Mouse (Mus musculus) stomach, embryonic 15.5 days (tissue): ENCODE data around the gene Smbd1. TPM values are rescaled to one million over a fixed set of nuclear protein-coding genes. Genes with fewer than 3 reads are reported as not detected.

Experiments
- ATAC-seq: fragments of 200-750 bp; cut with Nextera tagmentation; 2 replicates; pipeline ENCODE4 v1.8.0; 2017; ENCODE audit warnings: low read depth, moderate number of reproducible peaks, moderate TSS enrichment; ENCODE audit not compliant: insufficient read depth, low FRiP score
- H3K27ac ChIP-seq: fragments of 300-500 bp; sonication (generic); 2 replicates; pipeline ENCODE4 v1.5.1; 2015; ENCODE audit warnings: mild to moderate bottlenecking, inconsistent platforms
- H3K27me3 ChIP-seq: fragments of 300-500 bp; sonication (generic); replicated peaks from 2 replicates; pipeline ENCODE4 v1.6.1; 2015; ENCODE audit warnings: inconsistent platforms
- H3K36me3 ChIP-seq: fragments of 300-500 bp; sonication (generic); 2 replicates; pipeline ENCODE4 v1.6.1; 2015; ENCODE audit warnings: inconsistent platforms
- H3K4me1 ChIP-seq: fragments of 300-500 bp; sonication (generic); 2 replicates; pipeline ENCODE4 v1.6.1; 2015; ENCODE audit warnings: inconsistent platforms
- H3K4me2 ChIP-seq: fragments of 300-500 bp; sonication (generic); 2 replicates; pipeline ENCODE4 v1.6.1; 2015; ENCODE audit warnings: mild to moderate bottlenecking, inconsistent platforms
- H3K4me3 ChIP-seq: fragments of 300-500 bp; sonication (generic); replicated peaks from 2 replicates; pipeline ENCODE4 v1.5.1; 2015; ENCODE audit warnings: inconsistent platforms
- H3K9ac ChIP-seq: fragments of 300-500 bp; sonication (generic); 2 replicates; pipeline ENCODE4 v1.6.1; 2015; ENCODE audit warnings: inconsistent platforms
- H3K9me3 ChIP-seq: fragments of 300-500 bp; sonication (generic); 2 replicates; pipeline ENCODE4 v1.6.1; 2016; ENCODE audit warnings: inconsistent platforms
- WGBS: fragments of 180-500 bp; shearing (Covaris S2); methylation state at CpG from one replicate; pipeline ENCODE4 v1.1.7; 2015; 5-methylcytosine and 5-hydroxymethylcytosine counted together
- polyA plus RNA-seq: library from polyadenylated mRNA; unstranded; fragments of >200 nt; fragmentation: Nextera tagmentation; extraction: Ambion mirVana; gene quantifications from 2 replicates; pipeline ENCODE4 v1.2.1, GENCODE M21; 2015

Smbd1 gene
- 0.27 TPM in 1 of 2 replicates, not detected in the other for polyA plus RNA-seq

DNA sequence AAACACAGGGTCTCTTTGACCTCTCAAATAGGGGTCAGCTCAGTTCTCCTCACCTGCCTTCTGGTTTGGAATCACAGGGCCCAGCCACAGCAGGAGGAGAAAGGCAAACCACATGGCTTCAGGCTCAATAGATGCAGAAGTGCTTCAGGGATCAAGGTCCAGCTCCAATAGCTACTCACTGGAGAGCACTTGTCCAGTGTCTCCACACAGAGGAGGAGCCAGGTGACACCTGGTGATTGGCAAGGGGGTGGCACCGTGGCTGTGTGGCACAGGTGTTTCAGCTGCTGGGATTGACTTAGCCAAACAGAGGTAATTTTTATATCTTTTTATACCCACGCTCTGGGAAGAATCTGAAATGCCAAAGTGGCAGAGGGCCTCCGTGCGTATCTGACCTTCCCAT lies at the start of gene Smbd1:
TSS of gene Smbd1 (minus strand) at position 157 of the 400 bp plus-strand sequence.
- Histone ChIP-seq H3K4me3 (no peak within 1 kb of the TSS), H3K9ac (no peak within 1 kb of the TSS), H3K36me3 (no peaks in the 10 kb centered on the region), H3K4me2 (no peak within 1 kb of the TSS), H3K27ac (no peak within 1 kb of the TSS), H3K27me3 (no peaks in the 10 kb centered on the region), H3K9me3 (no peaks in the 10 kb centered on the region), H3K4me1 (peaks cover 9% of the 10 kb centered on the region; the same call in 1 of the 2 replicates)
- 91% methylated on average over 4 of the region's 4 CpGs for WGBS
- no peak for ATAC-seq

DNA sequence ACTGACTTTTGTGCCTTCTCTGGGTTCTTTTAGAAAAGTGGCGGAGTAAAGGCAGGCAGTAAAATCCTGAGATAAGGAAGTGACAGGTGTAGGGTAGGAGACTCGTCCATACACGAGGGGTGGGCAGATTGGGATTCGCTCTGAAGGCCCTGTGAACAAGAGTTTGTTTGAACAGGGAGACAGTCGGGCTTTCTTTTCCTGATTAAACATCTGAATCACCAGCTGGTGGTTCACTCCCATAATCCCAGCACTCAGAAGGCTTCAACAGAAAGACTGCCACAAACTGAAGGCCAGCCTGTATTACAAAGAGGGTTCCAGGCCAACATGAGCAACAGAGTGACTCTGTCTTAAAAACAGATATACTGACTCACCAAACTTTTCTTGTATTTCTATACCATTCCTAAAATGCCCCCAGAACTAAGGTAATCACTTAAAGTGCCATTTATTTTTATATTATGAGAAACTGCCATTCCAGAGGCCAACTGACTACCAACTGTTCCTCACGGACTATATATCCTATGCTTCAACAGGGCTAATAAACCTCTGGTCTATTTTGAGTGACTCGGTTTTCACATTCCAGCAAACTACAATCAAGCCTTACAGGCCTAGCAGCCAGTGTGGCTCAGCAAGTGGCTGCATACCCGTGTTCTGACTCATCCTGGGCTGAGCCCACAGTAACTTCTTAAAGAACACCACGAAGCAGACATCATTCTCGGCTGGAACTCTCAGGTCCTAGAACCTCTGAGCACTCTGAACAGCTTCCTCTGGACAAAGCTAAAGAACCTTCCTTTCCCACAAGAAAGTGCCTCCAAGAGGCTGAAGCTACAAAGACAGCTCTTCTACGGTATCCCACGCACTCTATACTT lies 48.7 kb upstream of the Smbd1 start:
- Histone ChIP-seq H3K4me2 (no peak overlapping the region), H3K4me1 (0 out of 2 replicates have a peak, but pooled peaks cover 9% of the 10 kb centered on the region), H3K9me3 (no peaks in the 10 kb centered on the region), H3K27ac (peak overlapping the region; percentile 75), H3K4me3 (no peak overlapping the region), H3K36me3 (0 out of 2 replicates have a peak, but pooled peaks cover 2% of the 10 kb centered on the region), H3K9ac (no peak overlapping the region), H3K27me3 (no peaks in the 10 kb centered on the region)
- ATAC-seq, result peak; percentile 65
- 53% methylated on average over 12 of the region's 12 CpGs for WGBS

DNA sequence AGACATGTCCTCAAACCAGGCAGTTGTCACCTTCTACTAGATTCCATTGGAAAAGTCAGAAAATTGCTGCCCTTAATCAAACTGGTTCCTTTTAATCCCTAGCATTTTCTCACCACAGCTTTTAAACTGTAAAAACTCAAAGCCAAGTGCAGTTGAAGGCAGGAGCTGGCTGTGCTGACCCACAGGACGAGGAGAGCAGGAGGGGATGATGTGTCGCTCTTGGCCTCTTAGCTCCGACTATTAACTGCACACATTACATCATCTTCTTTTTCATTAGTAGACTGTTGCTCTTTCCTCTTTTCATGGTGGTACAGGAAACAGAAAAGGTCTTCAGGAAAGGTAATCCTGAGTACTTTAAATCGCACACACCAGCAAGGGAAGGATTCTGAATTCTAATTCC lies 48.1 kb upstream of the Smbd1 start:
- 0 out of 2 replicates have a peak, but pooled peaks cover 9% of the 10 kb centered on the region for H3K4me1 ChIP-seq
- no peaks in the 10 kb centered on the region for H3K27me3 ChIP-seq
- H3K9me3 ChIP-seq, result no peaks in the 10 kb centered on the region
- ATAC-seq, result no peak
- H3K36me3 ChIP-seq, result 0 out of 2 replicates have a peak, but pooled peaks cover 2% of the 10 kb centered on the region
- no peak overlapping the region for H3K4me2 ChIP-seq
- H3K9ac ChIP-seq, result no peak overlapping the region
- WGBS, result 58% methylated on average over 4 of the region's 4 CpGs
- no peak overlapping the region for H3K4me3 ChIP-seq
- peak overlapping the region; percentile 75; the same call in 1 of the 2 replicates for H3K27ac ChIP-seq

- Histone ChIP-seq H3K9me3 (no peaks in the 10 kb centered on the region), H3K4me2 (no peak overlapping the region), H3K9ac (no peak overlapping the region), H3K36me3 (0 out of 2 replicates have a peak, but pooled peaks cover 2% of the 10 kb centered on the region), H3K4me3 (no peak overlapping the region), H3K4me1 (0 out of 2 replicates have a peak, but pooled peaks cover 9% of the 10 kb centered on the region), H3K27ac (no peak overlapping the region), H3K27me3 (no peaks in the 10 kb centered on the region)
- WGBS, result 85% methylated on average over 3 of the region's 3 CpGs
- ATAC-seq, result no peak
Measured at GRCm38 (mm10) chr16:32856751-32857150, 46.5 kb upstream of the Smbd1 start.

- 79% methylated on average over 2 of the region's 2 CpGs for whole genome bisulfite sequencing
Measured at GRCm38 (mm10) chr16:32854050-32854571, 43.8 kb upstream of the Smbd1 start.

GRCm38 (mm10) chr16:32853492-32854049 lies 43.3 kb upstream of the Smbd1 start:
- Histone ChIP-seq H3K27me3 (no peaks in the 10 kb centered on the region), H3K9me3 (no peaks in the 10 kb centered on the region), H3K9ac (no peak overlapping the region), H3K4me1 (no peaks in the 10 kb centered on the region), H3K4me2 (no peak overlapping the region), H3K27ac (peak overlapping the region; percentile 38; the same call in 1 of the 2 replicates), H3K36me3 (peaks cover 6% of the 10 kb centered on the region; the same call in 1 of the 2 replicates), H3K4me3 (no peak overlapping the region)
- 73% methylated on average over 13 of the region's 13 CpGs for WGBS
- no peak for ATAC-seq

More at GRCm38 (mm10) chr16:32854050-32854571, 43.8 kb upstream of the Smbd1 start:
- no peaks in the 10 kb centered on the region for H3K9me3 ChIP-seq
- H3K4me1 ChIP-seq, result 0 out of 2 replicates have a peak, but pooled peaks cover under 1% of the 10 kb centered on the region
- no peak overlapping the region for H3K9ac ChIP-seq
- H3K4me2 ChIP-seq, result no peak overlapping the region
- no peak overlapping the region for H3K4me3 ChIP-seq
- H3K27ac ChIP-seq, result 0 out of 2 replicates have a peak overlapping the region, but pooled peaks have one; percentile 31
- no peak for ATAC-seq
- no peaks in the 10 kb centered on the region for H3K27me3 ChIP-seq
- peaks cover 6% of the 10 kb centered on the region; the same call in 1 of the 2 replicates for H3K36me3 ChIP-seq

DNA sequence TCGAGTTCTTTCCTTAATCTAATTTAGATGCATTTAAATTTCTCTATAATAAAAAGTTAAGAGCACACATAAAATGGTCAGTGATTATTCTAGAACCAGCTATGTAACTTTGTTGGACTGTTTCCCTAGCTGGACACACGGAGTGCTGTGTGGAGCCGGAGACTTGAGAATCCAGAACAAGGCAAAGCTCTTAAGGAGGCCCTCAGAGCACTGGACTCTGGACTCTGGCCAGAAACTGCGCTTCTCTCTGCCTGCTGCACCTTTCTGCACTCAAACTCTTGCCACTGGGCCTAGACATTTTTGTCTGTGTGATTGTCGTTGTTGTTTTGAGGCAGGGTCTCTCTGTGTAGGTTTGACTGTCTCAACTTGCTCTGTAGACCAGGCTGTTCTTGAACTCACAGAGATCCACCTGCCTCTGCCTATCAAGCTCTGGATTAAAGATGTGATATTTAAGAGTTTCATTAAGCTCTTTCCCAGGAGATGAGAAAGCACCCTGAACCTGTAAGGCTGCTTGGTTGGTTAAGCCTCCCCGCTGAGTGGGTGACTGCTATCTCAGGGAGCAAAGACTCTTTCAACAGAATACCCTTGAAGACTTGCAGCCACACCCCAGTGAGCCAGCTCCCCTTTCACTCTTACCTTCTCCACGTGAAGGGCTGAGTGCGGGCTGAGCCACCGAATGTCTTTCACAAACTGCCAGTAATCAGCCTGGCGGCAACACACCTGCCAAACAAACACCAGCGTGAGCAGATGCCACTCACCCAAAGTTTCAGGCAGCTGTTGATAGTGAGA lies 39.0 kb upstream of the Smbd1 start:
- WGBS, result 91% methylated on average over 11 of the region's 11 CpGs
- H3K27me3 ChIP-seq, result no peaks in the 10 kb centered on the region
- H3K4me3 ChIP-seq, result no peak overlapping the region
- H3K4me1 ChIP-seq, result no peaks in the 10 kb centered on the region
- H3K27ac ChIP-seq, result no peak overlapping the region
- no peak overlapping the region for H3K9ac ChIP-seq
- H3K36me3 ChIP-seq, result peaks cover 31% of the 10 kb centered on the region
- ATAC-seq, result no peak
- no peaks in the 10 kb centered on the region for H3K9me3 ChIP-seq
- H3K4me2 ChIP-seq, result no peak overlapping the region

- Histone ChIP-seq H3K9ac (no peak overlapping the region), H3K4me1 (no peaks in the 10 kb centered on the region), H3K27me3 (no peaks in the 10 kb centered on the region), H3K9me3 (no peaks in the 10 kb centered on the region), H3K27ac (no peak overlapping the region), H3K36me3 (peaks cover 31% of the 10 kb centered on the region), H3K4me3 (no peak overlapping the region), H3K4me2 (no peak overlapping the region)
- 94% methylated on average over 11 of the region's 11 CpGs for WGBS
- no peak for ATAC-seq
Measured at GRCm38 (mm10) chr16:32847103-32847502, 36.8 kb upstream of the Smbd1 start.

GRCm38 (mm10) chr16:32831501-32831900 lies 21.2 kb upstream of the Smbd1 start:
- H3K4me1 ChIP-seq, result no peaks in the 10 kb centered on the region
- WGBS, result 82% methylated on average over 4 of the region's 4 CpGs
- H3K4me2 ChIP-seq, result no peak overlapping the region
- no peak for ATAC-seq
- no peak overlapping the region for H3K4me3 ChIP-seq
- no peaks in the 10 kb centered on the region for H3K9me3 ChIP-seq
- H3K36me3 ChIP-seq, result peaks cover 13% of the 10 kb centered on the region
- H3K9ac ChIP-seq, result no peak overlapping the region
- H3K27me3 ChIP-seq, result no peaks in the 10 kb centered on the region
- no peak overlapping the region for H3K27ac ChIP-seq

- no peak for ATAC-seq
- H3K9ac ChIP-seq, result no peak overlapping the region
- no peak overlapping the region for H3K4me3 ChIP-seq
- no peak overlapping the region for H3K4me2 ChIP-seq
- no peaks in the 10 kb centered on the region for H3K4me1 ChIP-seq
- no peaks in the 10 kb centered on the region for H3K27me3 ChIP-seq
- no peaks in the 10 kb centered on the region for H3K9me3 ChIP-seq
- no peak overlapping the region for H3K27ac ChIP-seq
- 85% methylated on average over 11 of the region's 11 CpGs for WGBS
- peaks cover 14% of the 10 kb centered on the region for H3K36me3 ChIP-seq
Measured at GRCm38 (mm10) chr16:32829104-32829503, 18.8 kb upstream of the Smbd1 start.

- Histone ChIP-seq H3K9me3 (no peaks in the 10 kb centered on the region), H3K4me2 (no peak overlapping the region), H3K27ac (no peak overlapping the region), H3K27me3 (no peaks in the 10 kb centered on the region), H3K9ac (no peak overlapping the region), H3K4me1 (0 out of 2 replicates have a peak, but pooled peaks cover 10% of the 10 kb centered on the region), H3K36me3 (peaks cover 14% of the 10 kb centered on the region), H3K4me3 (no peak overlapping the region)
- WGBS, result 93% methylated on average over 11 of the region's 11 CpGs
- ATAC-seq, result no peak
Measured at GRCm38 (mm10) chr16:32826521-32826920, 16.2 kb upstream of the Smbd1 start.
